Mouse (Mus musculus) forebrain, embryonic 16.5 days (tissue): ENCODE data around the gene Ngly1. TPM values are rescaled to one million over a fixed set of nuclear protein-coding genes. Genes with fewer than 3 reads are reported as not detected.

Experiments
- ATAC-seq: fragments of 200-750 bp; cut with Nextera tagmentation; 2 replicates; pipeline ENCODE4 v1.8.0; 2017; ENCODE audit warnings: mild to moderate bottlenecking, moderate library complexity
- H3K27ac ChIP-seq: fragments of 300-500 bp; sonication (generic); 2 replicates; pipeline ENCODE4 v1.5.1; 2014; ENCODE audit warnings: low read length, control low read depth
- H3K27me3 ChIP-seq: fragments of 300-500 bp; sonication (generic); replicated peaks from 2 replicates; pipeline ENCODE4 v1.6.1; 2014; ENCODE audit warnings: low read length; ENCODE audit not compliant: control insufficient read depth, insufficient read depth
- H3K36me3 ChIP-seq: fragments of 300-500 bp; sonication (generic); 2 replicates; pipeline ENCODE4 v1.6.1; 2014; ENCODE audit not compliant: control insufficient read depth, insufficient read depth
- H3K4me1 ChIP-seq: fragments of 300-500 bp; sonication (generic); replicated peaks from 2 replicates; pipeline ENCODE4 v1.6.1; 2014; ENCODE audit warnings: low read length; ENCODE audit not compliant: control insufficient read depth, insufficient read depth
- H3K4me2 ChIP-seq: fragments of 300-500 bp; sonication (generic); 2 replicates; pipeline ENCODE4 v1.6.1; 2014; ENCODE audit warnings: mild to moderate bottlenecking, low read length, control low read depth
- H3K4me3 ChIP-seq: fragments of 300-500 bp; sonication (generic); replicated peaks from 2 replicates; pipeline ENCODE4 v1.5.1; 2014; ENCODE audit warnings: mild to moderate bottlenecking, low read length, control low read depth
- H3K9ac ChIP-seq: fragments of 300-500 bp; sonication (generic); replicated peaks from 2 replicates; pipeline ENCODE4 v1.6.1; 2014; ENCODE audit warnings: low read depth, low read length, control low read depth
- H3K9me3 ChIP-seq: fragments of 300-500 bp; sonication (generic); 2 replicates; pipeline ENCODE4 v1.6.1; 2016; ENCODE audit warnings: low read length; ENCODE audit not compliant: control insufficient read depth
- WGBS: fragments of 180-500 bp; shearing (Covaris S2); extraction: QIAGEN DNeasy Blood & Tissue Kit; methylation state at CpG from one replicate; pipeline ENCODE4 v1.1.7; 2014; 5-methylcytosine and 5-hydroxymethylcytosine counted together
- polyA plus RNA-seq: library from polyadenylated mRNA; unstranded; fragments of >200 nt; fragmentation: Nextera tagmentation; extraction: Ambion mirVana; gene quantifications from 2 replicates; pipeline ENCODE4 v1.2.1, GENCODE M21; 2015

Gene Ngly1
- polyA plus RNA-seq, 1 experiment from 2014 or later = 25.2 TPM

DNA sequence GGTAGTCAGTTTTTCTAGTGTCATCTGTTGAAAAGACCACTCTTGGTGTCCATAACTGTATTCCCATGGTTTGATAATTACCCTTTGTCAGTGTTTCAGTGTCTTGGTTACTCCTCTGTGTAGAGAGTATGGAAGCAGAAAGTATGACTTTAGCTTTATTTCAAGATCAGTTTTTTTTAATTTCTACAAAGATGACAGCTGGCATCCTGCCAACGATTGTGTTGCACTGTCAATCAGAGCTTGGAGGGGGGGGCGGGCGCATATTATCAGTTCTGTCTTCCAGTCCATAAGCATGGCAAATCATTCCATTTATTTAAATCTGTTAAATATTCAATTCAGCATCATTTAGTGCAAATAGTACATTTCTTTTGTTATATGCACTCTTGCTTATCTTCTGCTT, 85.2 kb downstream of the Ngly1 start:
- no peaks in the 10 kb centered on the region for H3K9me3 ChIP-seq
- H3K4me1 ChIP-seq = no peaks in the 10 kb centered on the region
- H3K9ac ChIP-seq = no peak overlapping the region
- H3K4me2 ChIP-seq = no peak overlapping the region
- H3K27ac ChIP-seq = no peak overlapping the region
- 89% methylated on average over 3 of the region's 3 CpGs for WGBS
- no peak overlapping the region for H3K4me3 ChIP-seq
- no peaks in the 10 kb centered on the region for H3K36me3 ChIP-seq
- peak; percentile 18; the same call in 1 of the 2 replicates for ATAC-seq
- no peaks in the 10 kb centered on the region for H3K27me3 ChIP-seq

DNA sequence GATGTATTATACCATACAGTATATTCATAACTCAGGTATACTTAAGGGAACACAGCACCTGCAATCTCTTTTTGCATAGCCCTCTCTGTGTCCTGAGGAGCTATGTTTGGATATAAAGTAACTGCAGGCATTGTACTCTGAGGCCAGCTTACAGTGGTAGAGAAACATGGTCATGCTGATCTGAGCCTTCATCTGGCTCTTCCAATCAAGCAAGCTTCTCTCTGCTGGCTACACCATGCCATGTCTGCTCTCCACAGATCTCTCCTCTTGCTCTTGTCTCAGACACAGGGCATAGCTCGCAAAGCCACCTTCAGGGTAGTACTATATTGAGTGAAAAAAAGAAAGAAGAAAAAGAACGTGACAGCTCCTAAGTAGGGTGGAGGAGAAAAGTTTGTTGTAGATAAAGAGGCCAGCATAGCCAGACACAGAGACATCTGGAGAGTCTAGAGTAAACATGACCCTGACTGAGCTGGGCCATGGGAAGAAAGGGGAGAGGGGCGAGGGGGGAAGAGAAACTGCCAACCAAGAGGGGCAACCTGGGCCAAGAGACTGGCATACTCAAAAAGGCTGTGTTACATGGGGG, 86.8 kb downstream of the Ngly1 start:
- Histone ChIP-seq H3K27ac (no peak overlapping the region), H3K36me3 (no peaks in the 10 kb centered on the region), H3K9ac (no peak overlapping the region), H3K27me3 (no peaks in the 10 kb centered on the region), H3K4me1 (no peaks in the 10 kb centered on the region), H3K9me3 (no peaks in the 10 kb centered on the region), H3K4me2 (no peak overlapping the region), H3K4me3 (no peak overlapping the region)
- WGBS = 76% methylated on average over 3 of the region's 3 CpGs
- ATAC-seq = no peak

DNA sequence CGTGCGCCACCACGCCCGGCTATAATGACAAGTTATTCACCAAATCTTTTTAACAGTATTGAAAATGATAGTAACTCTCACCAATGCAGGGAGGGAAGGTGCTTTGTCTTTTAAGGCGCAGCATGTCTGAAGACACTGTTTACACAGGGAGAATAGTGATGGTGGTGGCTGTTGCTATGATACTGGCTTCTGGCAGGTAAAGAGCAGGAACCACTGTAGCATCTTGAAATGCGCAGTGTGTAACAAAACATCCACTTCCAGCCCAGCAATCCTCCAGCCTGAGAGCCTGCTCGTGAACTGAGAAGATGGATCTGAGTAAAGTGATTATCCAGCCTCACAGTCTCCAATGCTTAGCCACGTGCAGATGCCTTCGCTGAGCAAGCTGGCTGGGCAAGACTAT, 98.4 kb downstream of the Ngly1 start:
- Histone ChIP-seq H3K27ac (no peak overlapping the region), H3K4me3 (no peak overlapping the region), H3K36me3 (no peaks in the 10 kb centered on the region), H3K4me1 (no peaks in the 10 kb centered on the region), H3K27me3 (no peaks in the 10 kb centered on the region), H3K9ac (no peak overlapping the region), H3K9me3 (no peaks in the 10 kb centered on the region), H3K4me2 (no peak overlapping the region)
- ATAC-seq = no peak
- 71% methylated on average over 9 of the region's 9 CpGs for WGBS

DNA sequence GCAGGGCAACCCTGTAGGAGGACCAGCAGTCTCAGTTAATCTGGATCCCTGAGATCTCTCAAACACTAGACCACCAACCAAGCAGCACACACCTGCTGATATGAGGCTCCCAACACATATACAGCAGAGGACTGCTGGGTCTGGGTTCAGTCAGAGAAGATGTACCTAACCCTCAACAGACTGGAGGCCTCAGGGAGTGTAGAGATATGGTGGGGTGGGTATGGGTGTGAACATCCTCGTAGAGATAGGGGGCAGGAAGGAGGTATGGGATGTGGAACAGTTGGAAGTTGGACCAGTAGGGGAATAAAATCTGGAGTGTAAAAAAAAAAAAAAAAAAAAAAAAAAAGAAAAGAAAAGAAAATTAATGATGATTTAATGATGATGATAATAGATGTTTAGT, 110.6 kb downstream of the Ngly1 start:
- Histone ChIP-seq H3K9me3 (no peaks in the 10 kb centered on the region), H3K27ac (no peak overlapping the region), H3K4me2 (no peak overlapping the region), H3K36me3 (no peaks in the 10 kb centered on the region), H3K4me3 (no peak overlapping the region), H3K27me3 (no peaks in the 10 kb centered on the region), H3K4me1 (peaks cover 7% of the 10 kb centered on the region), H3K9ac (no peak overlapping the region)
- no peak for ATAC-seq
- WGBS = 64% methylated on average over 1 of the region's 1 CpGs

Other genes starting within 250 kb of the Ngly1 start
- 1.7 and 2.7 TPM in 2 replicates for gene Oxsm, start 528 bp downstream of the Ngly1 start, polyA plus RNA-seq
- gene Top2b, start 115.9 kb downstream of the Ngly1 start, polyA plus RNA-seq = 106 and 127 TPM in 2 replicates